Mouse (Mus musculus): ENCODE results near the gene Rhobtb1. TPM values are rescaled to one million over a fixed set of nuclear protein-coding genes. Genes with fewer than 3 reads are reported as not detected.

The Rhobtb1 gene
- polyA plus RNA-seq, 1 experiment, result 8.9 TPM

GRCm38 (mm10) chr10:69184903-69185302, 33.7 kb downstream of the Rhobtb1 start:
- no peak overlapping the region for H3K4me3 ChIP-seq (ENCODE audit: insufficient read depth, low read length)
- peak overlapping the region; percentile 83 for H3K27ac ChIP-seq (ENCODE audit: insufficient read depth, low read length)
- peaks cover 4% of the 10 kb centered on the region for H3K4me1 ChIP-seq (ENCODE audit: control insufficient read depth, insufficient read depth, low read length)
- TF ChIP-seq POLR2A (IDR thresholded peaks at IDR 0.05; ENCODE audit: low read depth, low read length) (no peak), CTCF (IDR thresholded peaks at IDR 0.05; ENCODE audit: borderline replicate concordance, insufficient read depth, low read length) (no peak)

GRCm38 (mm10) chr10:69185431-69185830, 34.2 kb downstream of the Rhobtb1 start:
- Histone ChIP-seq H3K4me3 (ENCODE audit: insufficient read depth, low read length) (no peak overlapping the region), H3K4me1 (ENCODE audit: control insufficient read depth, insufficient read depth, low read length) (peaks cover 4% of the 10 kb centered on the region), H3K27ac (ENCODE audit: insufficient read depth, low read length) (peak overlapping the region; percentile 83)
- TF ChIP-seq CTCF (IDR thresholded peaks at IDR 0.05; ENCODE audit: borderline replicate concordance, insufficient read depth, low read length) (no peak), POLR2A (IDR thresholded peaks at IDR 0.05; ENCODE audit: low read depth, low read length) (no peak)

GRCm38 (mm10) chr10:69185894-69186893, 35.0 kb downstream of the Rhobtb1 start:
- peaks cover 4% of the 10 kb centered on the region for H3K4me1 ChIP-seq (ENCODE audit: control insufficient read depth, insufficient read depth, low read length)
- peak overlapping the region; percentile 93 for H3K27ac ChIP-seq (ENCODE audit: insufficient read depth, low read length)
- TF ChIP-seq CTCF (IDR thresholded peaks at IDR 0.05; ENCODE audit: borderline replicate concordance, insufficient read depth, low read length), result peak; percentile 59; the same call in 1 of the 2 replicates
- no peak for TF ChIP-seq POLR2A (IDR thresholded peaks at IDR 0.05; ENCODE audit: low read depth, low read length)
- H3K4me3 ChIP-seq (ENCODE audit: insufficient read depth, low read length), result peak overlapping the region; percentile 19; the same call in 1 of the 2 replicates

- no peak overlapping the region for H3K27ac ChIP-seq (ENCODE audit: insufficient read depth, low read length)
- H3K4me3 ChIP-seq (ENCODE audit: insufficient read depth, low read length), result no peak overlapping the region
- peaks cover 4% of the 10 kb centered on the region for H3K4me1 ChIP-seq (ENCODE audit: control insufficient read depth, insufficient read depth, low read length)
- no peak for TF ChIP-seq CTCF (IDR thresholded peaks at IDR 0.05; ENCODE audit: borderline replicate concordance, insufficient read depth, low read length)
- no peak for TF ChIP-seq POLR2A (IDR thresholded peaks at IDR 0.05; ENCODE audit: low read depth, low read length)
These were observed 36.7 kb downstream of the Rhobtb1 start for GRCm38 (mm10) chr10:69187773-69188443.

DNA sequence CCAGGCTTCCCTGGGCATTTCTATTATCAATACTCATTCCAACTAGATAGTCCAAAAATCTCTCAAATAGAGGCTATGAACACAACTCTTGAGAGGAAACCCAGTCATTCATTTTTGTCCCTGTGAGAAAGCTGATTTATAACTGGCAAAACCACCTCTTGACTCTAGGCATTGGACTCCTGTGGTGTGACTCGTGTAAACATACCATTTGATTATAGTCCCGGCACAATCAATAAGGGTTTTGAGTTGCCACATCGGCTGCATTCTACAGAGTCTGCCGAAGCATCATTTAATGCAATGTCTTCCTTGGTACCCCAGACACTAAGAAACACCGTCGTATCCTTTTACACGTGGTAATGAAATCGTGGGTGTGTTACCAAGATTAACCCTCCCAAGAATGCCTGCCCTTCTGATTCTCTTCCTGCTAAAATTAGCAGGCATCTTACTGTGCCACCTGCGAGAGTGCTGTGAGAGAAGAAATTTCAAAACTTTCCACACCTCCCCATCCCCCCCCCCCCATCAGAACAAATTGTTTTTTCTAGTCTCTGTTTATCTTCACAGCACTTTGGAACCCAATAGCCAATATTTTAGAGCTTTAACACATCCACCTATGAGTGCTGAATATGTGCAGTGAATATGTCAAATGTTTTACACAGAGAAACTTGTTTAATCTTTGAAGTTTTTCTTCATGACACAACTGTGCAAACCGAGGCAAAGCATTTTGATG, 39.4 kb downstream of the Rhobtb1 start:
- H3K27ac ChIP-seq (ENCODE audit: insufficient read depth, low read length), result no peak overlapping the region
- H3K4me3 ChIP-seq (ENCODE audit: insufficient read depth, low read length), result no peak overlapping the region
- TF ChIP-seq CTCF (IDR thresholded peaks at IDR 0.05; ENCODE audit: borderline replicate concordance, insufficient read depth, low read length) (no peak), POLR2A (IDR thresholded peaks at IDR 0.05; ENCODE audit: low read depth, low read length) (no peak)
- no peaks in the 10 kb centered on the region for H3K4me1 ChIP-seq (ENCODE audit: control insufficient read depth, insufficient read depth, low read length)

DNA sequence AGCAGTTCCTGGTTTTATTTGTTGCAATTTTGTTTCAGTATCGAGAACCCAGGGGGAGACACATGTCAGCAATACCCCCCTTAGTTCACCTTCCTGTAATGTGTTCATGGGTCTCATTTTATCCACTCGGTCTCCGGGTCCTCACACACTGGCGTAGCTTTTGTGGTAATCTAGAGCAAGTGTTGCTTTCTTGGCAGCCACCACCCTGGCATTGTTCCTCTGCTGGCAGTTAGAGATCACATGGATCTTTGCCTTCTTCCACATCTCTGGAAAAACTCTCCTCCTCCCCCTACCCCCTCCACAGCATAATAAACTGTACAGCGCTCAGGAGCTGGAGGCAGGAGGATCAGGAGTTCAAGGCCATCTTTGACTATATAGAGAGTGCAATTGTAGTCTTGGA, 41.0 kb downstream of the Rhobtb1 start:
- no peak overlapping the region for H3K4me3 ChIP-seq (ENCODE audit: insufficient read depth, low read length)
- TF ChIP-seq CTCF (IDR thresholded peaks at IDR 0.05; ENCODE audit: borderline replicate concordance, insufficient read depth, low read length), result no peak
- no peak for TF ChIP-seq POLR2A (IDR thresholded peaks at IDR 0.05; ENCODE audit: low read depth, low read length)
- no peaks in the 10 kb centered on the region for H3K4me1 ChIP-seq (ENCODE audit: control insufficient read depth, insufficient read depth, low read length)
- no peak overlapping the region for H3K27ac ChIP-seq (ENCODE audit: insufficient read depth, low read length)

GRCm38 (mm10) chr10:69193721-69194120, 42.5 kb downstream of the Rhobtb1 start:
- TF ChIP-seq CTCF (IDR thresholded peaks at IDR 0.05; ENCODE audit: borderline replicate concordance, insufficient read depth, low read length) (no peak), POLR2A (IDR thresholded peaks at IDR 0.05; ENCODE audit: low read depth, low read length) (no peak)
- Histone ChIP-seq H3K4me1 (ENCODE audit: control insufficient read depth, insufficient read depth, low read length) (no peaks in the 10 kb centered on the region), H3K27ac (ENCODE audit: insufficient read depth, low read length) (no peak overlapping the region), H3K4me3 (ENCODE audit: insufficient read depth, low read length) (no peak overlapping the region)

DNA sequence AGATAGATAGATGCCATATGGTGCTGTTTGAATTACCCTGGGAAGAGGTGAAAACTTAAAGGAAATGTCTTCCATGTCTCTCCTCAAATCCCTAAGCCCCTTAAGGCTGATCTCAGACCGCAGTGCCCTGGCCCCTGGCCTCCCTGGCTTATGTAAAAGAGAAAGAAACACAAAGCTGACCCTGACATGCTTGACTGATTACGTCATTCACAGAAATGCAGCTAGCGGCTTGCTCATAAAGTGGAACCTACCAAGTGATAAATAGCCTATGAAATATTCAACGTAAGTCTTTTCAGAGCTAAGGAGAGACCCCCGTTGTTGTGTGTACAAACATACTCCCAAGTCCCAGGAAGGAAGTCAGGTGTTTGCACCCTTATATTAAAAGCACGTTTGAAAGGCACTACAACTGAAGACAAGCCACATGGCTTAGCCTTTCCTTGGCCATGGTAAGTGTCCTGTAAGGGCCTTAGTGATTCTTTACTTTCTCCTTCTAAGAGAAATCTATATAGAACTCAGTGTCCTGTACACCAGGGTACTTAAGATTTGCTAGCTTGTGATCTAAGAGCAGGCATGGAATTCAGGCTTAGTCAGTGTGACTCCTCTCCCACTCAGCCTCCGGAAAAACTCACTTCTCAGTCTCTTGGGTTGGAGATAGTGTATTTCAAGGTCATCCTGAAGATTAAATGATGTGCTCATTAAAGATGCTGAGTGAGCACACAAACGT, 53.6 kb downstream of the Rhobtb1 start:
- TF ChIP-seq POLR2A (IDR thresholded peaks at IDR 0.05; ENCODE audit: low read depth, low read length) (no peak), CTCF (IDR thresholded peaks at IDR 0.05; ENCODE audit: borderline replicate concordance, insufficient read depth, low read length) (no peak)
- no peak overlapping the region for H3K4me3 ChIP-seq (ENCODE audit: insufficient read depth, low read length)
- peaks cover 7% of the 10 kb centered on the region for H3K4me1 ChIP-seq (ENCODE audit: control insufficient read depth, insufficient read depth, low read length)
- H3K27ac ChIP-seq (ENCODE audit: insufficient read depth, low read length), result peak overlapping the region; percentile 17; the same call in 1 of the 2 replicates

- H3K4me1 ChIP-seq (ENCODE audit: control insufficient read depth, insufficient read depth, low read length), result peaks cover 7% of the 10 kb centered on the region
- no peak for TF ChIP-seq POLR2A (IDR thresholded peaks at IDR 0.05; ENCODE audit: low read depth, low read length)
- no peak for TF ChIP-seq CTCF (IDR thresholded peaks at IDR 0.05; ENCODE audit: borderline replicate concordance, insufficient read depth, low read length)
These were observed 54.8 kb downstream of the Rhobtb1 start for GRCm38 (mm10) chr10:69206081-69206480.

More at GRCm38 (mm10) chr10:69206081-69206480, 54.8 kb downstream of the Rhobtb1 start:
- H3K4me3 ChIP-seq (ENCODE audit: insufficient read depth, low read length), result no peak overlapping the region
- no peak overlapping the region for H3K27ac ChIP-seq (ENCODE audit: insufficient read depth, low read length)
